7 mouse cellular contexts compared by ENCODE assay signal in genomic region chr11:102086331-102086730, GRCm38 (mm10). TPM values are rescaled to one million over a fixed set of nuclear protein-coding genes. Genes with fewer than 3 reads are reported as not detected.
DNase-seq lines count a peak whose midpoint lies in the region; ATAC-seq lines count a peak whose summit lies in the region.

No protein-coding gene starts in this region.

- ATAC-seq in neural tube, embryonic 11.5 days (ENCODE audit: insufficient read depth, low FRiP score, low TSS enrichment): no peak
- peak; percentile 32; the same call in 1 of the 2 replicates for ATAC-seq in forebrain, embryonic 14.5 days
- 0 out of 2 replicates have a peak, but pooled peaks have one; percentile 38 for ATAC-seq in midbrain, embryonic 14.5 days (ENCODE audit: low FRiP score, low TSS enrichment)

- H3K4me2 ChIP-seq in neural tube, embryonic 11.5 days (ENCODE audit: low read depth): peak overlapping the region; percentile 87
- peak overlapping the region; percentile 87 for H3K4me2 ChIP-seq in forebrain, embryonic 14.5 days (ENCODE audit: low read length)
- H3K4me2 ChIP-seq in midbrain, embryonic 14.5 days (ENCODE audit: low read length): peak overlapping the region; percentile 73

- peaks cover 17% of the 10 kb centered on the region for H3K4me1 ChIP-seq in neural tube, embryonic 11.5 days (ENCODE audit: control insufficient read depth, insufficient read depth, low read length)
- peaks cover 27% of the 10 kb centered on the region for H3K4me1 ChIP-seq in forebrain, embryonic 14.5 days (ENCODE audit: control insufficient read depth, insufficient read depth, low read length)
- peaks cover 26% of the 10 kb centered on the region for H3K4me1 ChIP-seq in midbrain, embryonic 14.5 days (ENCODE audit: control insufficient read depth, insufficient read depth, low read length)

- peak; percentile 42 for DNase-seq in neural tube, embryonic 11.5 days (ENCODE audit: low spot score)
- DNase-seq in neural tube, embryonic 10.5 days (ENCODE audit: extremely low spot score, low spot score): no peak
- peak; percentile 95 for DNase-seq in forebrain, embryonic 14.5 days (ENCODE audit: low spot score)
- DNase-seq in layer of hippocampus, postnatal 25 days (ENCODE audit: extremely low spot score in 1 of 2, low spot score in 1 of 2): peak; percentile 47 to 52
- DNase-seq in midbrain, embryonic 14.5 days: peak; percentile 89
- DNase-seq in testis, postnatal 14 days (ENCODE audit: low spot score): no peak
- no peak for DNase-seq in urinary bladder, postnatal 36 days (ENCODE audit: low spot score in 2 of 2)

- no peaks in the 10 kb centered on the region for H3K36me3 ChIP-seq in neural tube, embryonic 11.5 days (ENCODE audit: control insufficient read depth, insufficient read depth, low read length)
- peaks cover 4% of the 10 kb centered on the region; the same call in 1 of the 2 replicates for H3K36me3 ChIP-seq in forebrain, embryonic 14.5 days (ENCODE audit: control insufficient read depth, insufficient read depth, low read length)
- H3K36me3 ChIP-seq in midbrain, embryonic 14.5 days (ENCODE audit: control insufficient read depth, insufficient read depth, low read length): peaks cover 7% of the 10 kb centered on the region; the same call in 1 of the 2 replicates

- H3K4me3 ChIP-seq in neural tube, embryonic 11.5 days (ENCODE audit: low read depth, low read length): peak overlapping the region; percentile 71; the same call in 1 of the 2 replicates
- peak overlapping the region; percentile 73 for H3K4me3 ChIP-seq in forebrain, embryonic 14.5 days (ENCODE audit: low read depth, low read length)
- H3K4me3 ChIP-seq in midbrain, embryonic 14.5 days (replicated peaks; ENCODE audit: low read depth, low read length): peak overlapping the region; percentile 62

- H3K27me3 ChIP-seq in neural tube, embryonic 11.5 days (ENCODE audit: control insufficient read depth, insufficient read depth, low read length): no peaks in the 10 kb centered on the region
- no peaks in the 10 kb centered on the region for H3K27me3 ChIP-seq in forebrain, embryonic 14.5 days (replicated peaks; ENCODE audit: control insufficient read depth, insufficient read depth, low read length)
- H3K27me3 ChIP-seq in midbrain, embryonic 14.5 days (ENCODE audit: control insufficient read depth, insufficient read depth, low read length): no peaks in the 10 kb centered on the region

- H3K9me3 ChIP-seq in neural tube, embryonic 11.5 days (ENCODE audit: control insufficient read depth, low read length): no peaks in the 10 kb centered on the region
- H3K9me3 ChIP-seq in forebrain, embryonic 14.5 days (replicated peaks; ENCODE audit: control insufficient read depth, low read length): no peaks in the 10 kb centered on the region
- no peaks in the 10 kb centered on the region for H3K9me3 ChIP-seq in midbrain, embryonic 14.5 days (ENCODE audit: control insufficient read depth, low read length)

- no peak overlapping the region; the same call in 1 of the 2 replicates for H3K9ac ChIP-seq in neural tube, embryonic 11.5 days (ENCODE audit: low read length)
- peak overlapping the region; percentile 81 for H3K9ac ChIP-seq in forebrain, embryonic 14.5 days (ENCODE audit: low read length)
- H3K9ac ChIP-seq in midbrain, embryonic 14.5 days (replicated peaks; ENCODE audit: low read length): peak overlapping the region; percentile 79

- H3K27ac ChIP-seq in neural tube, embryonic 11.5 days (ENCODE audit: low read depth, low read length): peak overlapping the region; percentile 82; the same call in 1 of the 2 replicates
- H3K27ac ChIP-seq in forebrain, embryonic 14.5 days (ENCODE audit: low read depth, low read length): peak overlapping the region; percentile 96
- H3K27ac ChIP-seq in midbrain, embryonic 14.5 days (replicated peaks; ENCODE audit: low read depth, low read length): peak overlapping the region; percentile 96

- WGBS in neural tube, embryonic 11.5 days: 12% methylated on average over 3 of the region's 3 CpGs
- 7% methylated on average over 3 of the region's 3 CpGs for WGBS in forebrain, embryonic 14.5 days
- 2% methylated on average over 3 of the region's 3 CpGs for WGBS in midbrain, embryonic 14.5 days

RNA-seq across cellular contexts. Expression of gene Mpp2, which starts 2.0 kb away (rescaled TPM):
- polyA plus RNA-seq in neural tube, embryonic 11.5 days (2014; fragmentation: Nextera tagmentation; extraction: Ambion mirVana): 15.8 and 16.2 TPM in 2 replicates
- polyA plus RNA-seq in forebrain, embryonic 14.5 days (2014; fragmentation: Nextera tagmentation; extraction: Ambion mirVana): 15.3 and 16.8 TPM in 2 replicates
- total RNA-seq in layer of hippocampus, postnatal 25 days (2021): 100 to 1,000 TPM; 149 TPM
- polyA plus RNA-seq in midbrain, embryonic 14.5 days (2014; fragmentation: Nextera tagmentation; extraction: Ambion mirVana): 22.5 and 23.9 TPM in 2 replicates

RNA-seq across cellular contexts. Expression of gene Ppy, which starts 14.8 kb away (rescaled TPM):
- not detected in 2 replicates for polyA plus RNA-seq in neural tube, embryonic 11.5 days (2014; fragmentation: Nextera tagmentation; extraction: Ambion mirVana)
- polyA plus RNA-seq in forebrain, embryonic 14.5 days (2014; fragmentation: Nextera tagmentation; extraction: Ambion mirVana): not detected in 2 replicates
- total RNA-seq in layer of hippocampus, postnatal 25 days (2021): not detected
- not detected in 2 replicates for polyA plus RNA-seq in midbrain, embryonic 14.5 days (2014; fragmentation: Nextera tagmentation; extraction: Ambion mirVana)

RNA-seq across cellular contexts. Expression of gene Pyy, which starts 21.3 kb away (rescaled TPM):
- 1.0 TPM in 1 of 2 replicates, not detected in the other for polyA plus RNA-seq in neural tube, embryonic 11.5 days (2014; fragmentation: Nextera tagmentation; extraction: Ambion mirVana)
- polyA plus RNA-seq in forebrain, embryonic 14.5 days (2014; fragmentation: Nextera tagmentation; extraction: Ambion mirVana): not detected in 2 replicates
- total RNA-seq in layer of hippocampus, postnatal 25 days (2021): not detected
- not detected in 2 replicates for polyA plus RNA-seq in midbrain, embryonic 14.5 days (2014; fragmentation: Nextera tagmentation; extraction: Ambion mirVana)

RNA-seq across cellular contexts. Expression of gene Cd300lg, which starts 45.0 kb away (rescaled TPM):
- 0.12 and 0.26 TPM in 2 replicates for polyA plus RNA-seq in neural tube, embryonic 11.5 days (2014; fragmentation: Nextera tagmentation; extraction: Ambion mirVana)
- 0.23 TPM in 1 of 2 replicates, not detected in the other for polyA plus RNA-seq in forebrain, embryonic 14.5 days (2014; fragmentation: Nextera tagmentation; extraction: Ambion mirVana)
- total RNA-seq in layer of hippocampus, postnatal 25 days (2021): not detected
- polyA plus RNA-seq in midbrain, embryonic 14.5 days (2014; fragmentation: Nextera tagmentation; extraction: Ambion mirVana): 0.15 and 0.17 TPM in 2 replicates

RNA-seq across cellular contexts. Expression of gene Mpp3, which starts 58.1 kb away (rescaled TPM):
- 28.1 and 35.1 TPM in 2 replicates for polyA plus RNA-seq in neural tube, embryonic 11.5 days (2014; fragmentation: Nextera tagmentation; extraction: Ambion mirVana)
- polyA plus RNA-seq in forebrain, embryonic 14.5 days (2014; fragmentation: Nextera tagmentation; extraction: Ambion mirVana): 34.2 and 39.6 TPM in 2 replicates
- 10 to 100 TPM; 80.5 to 82.4 TPM for total RNA-seq in layer of hippocampus, postnatal 25 days (2021)
- 45.4 and 54.2 TPM in 2 replicates for polyA plus RNA-seq in midbrain, embryonic 14.5 days (2014; fragmentation: Nextera tagmentation; extraction: Ambion mirVana)

Comparison
In these comparisons a context has a peak if more than half of its experiments do, and no peak if none do; other contexts are left out.
1. DNase-seq: peak in neural tube, embryonic 11.5 days (single experiment), forebrain, embryonic 14.5 days (single experiment), layer of hippocampus, postnatal 25 days (2 of 2) and midbrain, embryonic 14.5 days (single experiment); none in neural tube, embryonic 10.5 days (single experiment), testis, postnatal 14 days (single experiment) and urinary bladder, postnatal 36 days (0 of 2).
2. Peak in every context shown above with its lines, with median percentiles within 50 percentile points of each other: H3K27ac ChIP-seq, H3K4me2 ChIP-seq and H3K4me3 ChIP-seq.